Mouse (Mus musculus) heart, postnatal 0 days (tissue): ENCODE results near the gene 4931414P19Rik.

Source experiments
- CTCF ChIP-seq: IDR thresholded peaks from 2 replicates; pipeline ENCODE4 v1.5.1; 2016; ENCODE audit warnings: antibody characterized with exemption, control low read depth, low read depth
- EP300 ChIP-seq: IDR thresholded peaks from 2 replicates; pipeline ENCODE4 v1.6.1; 2016; ENCODE audit warnings: antibody characterized with exemption, low read depth

DNA sequence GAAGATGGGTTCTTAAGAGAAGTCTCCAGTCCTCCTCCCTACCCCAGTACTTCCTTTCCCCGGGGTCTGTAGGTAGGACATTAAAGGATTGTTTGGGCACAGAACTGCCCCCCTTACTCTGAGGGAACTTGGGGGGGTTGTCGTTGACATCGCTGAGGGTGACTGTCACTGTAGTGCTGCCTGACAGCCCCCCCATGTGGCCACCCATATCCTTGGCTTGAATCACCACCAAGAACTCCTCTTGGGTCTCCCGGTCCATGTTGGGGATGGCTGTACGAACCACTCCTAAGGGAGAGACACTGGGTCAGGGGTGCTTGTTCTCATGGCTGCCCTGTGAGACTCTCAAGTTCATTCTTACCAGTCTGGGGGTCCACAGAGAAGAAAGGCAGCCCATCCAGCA lies 32.4 kb upstream of the 4931414P19Rik start:
- peak; percentile 17; the same call in 1 of the 2 replicates for TF ChIP-seq CTCF
- TF ChIP-seq EP300: no peak
